Mouse (Mus musculus): ENCODE data around the gene Slc16a11. TPM values are rescaled to one million over a fixed set of nuclear protein-coding genes. Genes with fewer than 3 reads are reported as not detected.

Gene Slc16a11
- polyA plus RNA-seq, 1 experiment from 2014 or later: 0.36 TPM

DNA sequence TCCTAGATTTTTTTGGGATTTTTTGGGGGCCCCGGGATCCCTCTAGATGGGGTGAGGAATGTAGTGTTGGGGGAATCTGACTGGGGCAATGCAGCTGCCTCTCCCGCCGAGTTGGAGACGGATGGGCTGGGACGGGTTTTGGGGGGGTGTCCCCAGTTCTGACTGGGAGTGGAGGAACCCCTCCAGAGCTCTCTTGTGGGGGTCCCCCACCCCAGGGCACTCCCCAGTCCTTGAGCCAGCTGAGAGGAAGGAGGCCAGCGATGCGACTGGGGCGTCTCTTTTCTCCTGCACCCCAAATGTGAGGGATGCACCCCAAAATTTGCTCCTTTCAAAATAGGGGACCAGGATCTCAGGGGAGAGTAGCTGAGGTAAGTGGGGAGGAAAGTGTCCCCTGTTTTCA is 20.5 kb downstream of the Slc16a11 start:
- Histone ChIP-seq H3K36me3 (ENCODE audit: control insufficient read depth, insufficient read depth, low read length) (0 out of 2 replicates have a peak, but pooled peaks cover 2% of the 10 kb centered on the region), H3K9ac (ENCODE audit: low read depth, low read length) (peak overlapping the region; percentile 76), H3K27me3 (ENCODE audit: control insufficient read depth, insufficient read depth, low read length) (peaks cover 25% of the 10 kb centered on the region), H3K4me3 (ENCODE audit: low read depth, low read length) (peak overlapping the region; percentile 49), H3K4me1 (ENCODE audit: control insufficient read depth, insufficient read depth, low read length) (peaks cover 37% of the 10 kb centered on the region), H3K4me2 (peak overlapping the region; percentile 76), H3K27ac (ENCODE audit: low read depth, low read length) (no peak overlapping the region), H3K9me3 (replicated peaks; ENCODE audit: control insufficient read depth, low read length) (no peaks in the 10 kb centered on the region)
- 37% methylated on average over 8 of the region's 8 CpGs for WGBS (ENCODE audit: insufficient replicate concordance)
- ATAC-seq (replicated peaks; ENCODE audit: insufficient number of reproducible peaks, low FRiP score, low TSS enrichment): no peak

DNA sequence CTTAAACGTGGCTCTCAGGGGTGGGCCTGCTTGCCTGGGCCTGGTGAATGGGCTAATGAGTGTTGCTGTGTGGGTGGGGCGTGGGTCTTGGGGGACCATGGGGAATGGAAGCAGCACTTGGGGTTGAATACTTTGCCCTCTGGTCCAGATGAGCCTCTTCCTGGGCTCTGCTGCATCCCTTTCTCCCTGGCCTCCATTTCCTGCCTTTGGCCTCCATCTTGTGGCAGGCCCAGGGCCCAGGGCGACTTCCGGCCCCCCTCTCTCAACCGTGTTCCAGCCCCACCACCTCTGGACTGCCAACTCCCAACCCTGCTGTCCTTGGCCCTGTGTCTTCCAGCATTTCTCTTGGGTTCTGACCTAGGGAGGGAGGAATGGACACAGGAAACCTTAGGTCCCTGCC is 21.5 kb downstream of the Slc16a11 start:
- Histone ChIP-seq H3K9me3 (replicated peaks; ENCODE audit: control insufficient read depth, low read length) (no peaks in the 10 kb centered on the region), H3K4me1 (ENCODE audit: control insufficient read depth, insufficient read depth, low read length) (peaks cover 38% of the 10 kb centered on the region), H3K27me3 (ENCODE audit: control insufficient read depth, insufficient read depth, low read length) (peaks cover 16% of the 10 kb centered on the region), H3K36me3 (ENCODE audit: control insufficient read depth, insufficient read depth, low read length) (0 out of 2 replicates have a peak, but pooled peaks cover 2% of the 10 kb centered on the region), H3K4me2 (no peak overlapping the region), H3K4me3 (ENCODE audit: low read depth, low read length) (no peak overlapping the region), H3K9ac (ENCODE audit: low read depth, low read length) (no peak overlapping the region), H3K27ac (ENCODE audit: low read depth, low read length) (no peak overlapping the region)
- whole genome bisulfite sequencing (ENCODE audit: insufficient replicate concordance): 50% methylated on average over 5 of the region's 5 CpGs
- no peak for ATAC-seq (replicated peaks; ENCODE audit: insufficient number of reproducible peaks, low FRiP score, low TSS enrichment)

GRCm38 (mm10) chr11:70234497-70234896 is 21.9 kb downstream of the Slc16a11 start:
- Histone ChIP-seq H3K9me3 (replicated peaks; ENCODE audit: control insufficient read depth, low read length) (no peaks in the 10 kb centered on the region), H3K4me1 (ENCODE audit: control insufficient read depth, insufficient read depth, low read length) (peaks cover 37% of the 10 kb centered on the region), H3K36me3 (ENCODE audit: control insufficient read depth, insufficient read depth, low read length) (0 out of 2 replicates have a peak, but pooled peaks cover 2% of the 10 kb centered on the region), H3K4me3 (ENCODE audit: low read depth, low read length) (no peak overlapping the region), H3K4me2 (no peak overlapping the region), H3K27ac (ENCODE audit: low read depth, low read length) (no peak overlapping the region), H3K27me3 (ENCODE audit: control insufficient read depth, insufficient read depth, low read length) (peaks cover 11% of the 10 kb centered on the region), H3K9ac (ENCODE audit: low read depth, low read length) (no peak overlapping the region)
- ATAC-seq (replicated peaks; ENCODE audit: insufficient number of reproducible peaks, low FRiP score, low TSS enrichment): no peak
- 84% methylated on average over 8 of the region's 8 CpGs for WGBS (ENCODE audit: insufficient replicate concordance)

DNA sequence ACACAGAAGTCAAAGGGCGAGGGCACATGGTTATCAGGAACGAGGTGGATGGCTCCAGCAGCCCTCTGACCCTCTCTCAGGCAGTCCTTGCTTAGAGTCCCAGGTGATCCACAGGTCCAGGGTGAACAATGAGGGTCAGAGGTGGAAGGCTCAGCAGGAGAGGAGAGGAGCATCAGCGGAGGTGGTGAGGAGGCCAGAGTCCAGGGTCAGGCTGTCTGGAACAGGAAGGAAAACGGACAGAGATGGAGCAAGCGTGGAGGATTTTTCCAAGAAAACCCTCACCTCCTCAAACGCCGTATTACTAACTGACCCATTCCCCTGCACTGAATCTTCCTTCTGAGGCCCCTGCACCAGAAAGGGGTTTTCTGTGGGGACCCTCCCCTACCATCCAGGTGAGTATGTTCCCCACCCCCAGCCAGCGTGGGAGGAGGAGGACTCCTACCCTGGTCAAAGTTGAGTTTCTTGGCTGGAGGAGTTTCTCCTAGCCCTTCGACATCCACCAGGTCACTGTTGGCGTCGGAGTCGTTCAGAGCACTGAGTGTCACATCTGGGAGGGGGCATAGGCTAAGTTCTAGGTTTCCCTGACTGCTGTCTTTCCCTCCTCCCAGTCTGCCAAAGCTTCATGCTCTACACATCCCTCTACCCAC is 22.8 kb downstream of the Slc16a11 start:
- ATAC-seq (replicated peaks; ENCODE audit: insufficient number of reproducible peaks, low FRiP score, low TSS enrichment): no peak
- Histone ChIP-seq H3K9ac (ENCODE audit: low read depth, low read length) (no peak overlapping the region), H3K4me1 (ENCODE audit: control insufficient read depth, insufficient read depth, low read length) (peaks cover 36% of the 10 kb centered on the region), H3K4me2 (no peak overlapping the region), H3K9me3 (replicated peaks; ENCODE audit: control insufficient read depth, low read length) (no peaks in the 10 kb centered on the region), H3K27me3 (ENCODE audit: control insufficient read depth, insufficient read depth, low read length) (peaks cover 2% of the 10 kb centered on the region; the same call in 1 of the 2 replicates), H3K27ac (ENCODE audit: low read depth, low read length) (no peak overlapping the region), H3K36me3 (ENCODE audit: control insufficient read depth, insufficient read depth, low read length) (0 out of 2 replicates have a peak, but pooled peaks cover 2% of the 10 kb centered on the region), H3K4me3 (ENCODE audit: low read depth, low read length) (no peak overlapping the region)
- 95% methylated on average over 12 of the region's 12 CpGs for WGBS (ENCODE audit: insufficient replicate concordance)

GRCm38 (mm10) chr11:70236717-70237116 is 24.2 kb downstream of the Slc16a11 start:
- Histone ChIP-seq H3K27me3 (ENCODE audit: control insufficient read depth, insufficient read depth, low read length) (no peaks in the 10 kb centered on the region), H3K36me3 (ENCODE audit: control insufficient read depth, insufficient read depth, low read length) (0 out of 2 replicates have a peak, but pooled peaks cover 2% of the 10 kb centered on the region), H3K9ac (ENCODE audit: low read depth, low read length) (peak overlapping the region; percentile 93), H3K4me2 (peak overlapping the region; percentile 94), H3K4me1 (ENCODE audit: control insufficient read depth, insufficient read depth, low read length) (peaks cover 34% of the 10 kb centered on the region), H3K27ac (ENCODE audit: low read depth, low read length) (peak overlapping the region; percentile 96), H3K4me3 (ENCODE audit: low read depth, low read length) (peak overlapping the region; percentile 77), H3K9me3 (replicated peaks; ENCODE audit: control insufficient read depth, low read length) (no peaks in the 10 kb centered on the region)
- ATAC-seq (replicated peaks; ENCODE audit: insufficient number of reproducible peaks, low FRiP score, low TSS enrichment): no peak
- WGBS (ENCODE audit: insufficient replicate concordance): 4% methylated on average over 7 of the region's 7 CpGs

GRCm38 (mm10) chr11:70237457-70238167 is 25.1 kb downstream of the Slc16a11 start, which contains the start of gene 0610010K14Rik:
TSS of gene 0610010K14Rik (minus strand) at chr11:70237914.
- no peaks in the 10 kb centered on the region for H3K27me3 ChIP-seq (ENCODE audit: control insufficient read depth, insufficient read depth, low read length)
- peaks cover 33% of the 10 kb centered on the region for H3K4me1 ChIP-seq (ENCODE audit: control insufficient read depth, insufficient read depth, low read length)
- H3K9me3 ChIP-seq (replicated peaks; ENCODE audit: control insufficient read depth, low read length): no peaks in the 10 kb centered on the region
- H3K4me2 ChIP-seq: peak within 1 kb of the TSS; percentile 94
- WGBS (ENCODE audit: insufficient replicate concordance): under 1% methylated on average over 47 of the region's 70 CpGs
- 0 out of 2 replicates have a peak, but pooled peaks cover 2% of the 10 kb centered on the region for H3K36me3 ChIP-seq (ENCODE audit: control insufficient read depth, insufficient read depth, low read length)
- peak within 1 kb of the TSS; percentile 93 for H3K9ac ChIP-seq (ENCODE audit: low read depth, low read length)
- peak; percentile 89 for ATAC-seq (replicated peaks; ENCODE audit: insufficient number of reproducible peaks, low FRiP score, low TSS enrichment)
- peak within 1 kb of the TSS; percentile 77 for H3K4me3 ChIP-seq (ENCODE audit: low read depth, low read length)
- H3K27ac ChIP-seq (ENCODE audit: low read depth, low read length): peak within 1 kb of the TSS; percentile 96

DNA sequence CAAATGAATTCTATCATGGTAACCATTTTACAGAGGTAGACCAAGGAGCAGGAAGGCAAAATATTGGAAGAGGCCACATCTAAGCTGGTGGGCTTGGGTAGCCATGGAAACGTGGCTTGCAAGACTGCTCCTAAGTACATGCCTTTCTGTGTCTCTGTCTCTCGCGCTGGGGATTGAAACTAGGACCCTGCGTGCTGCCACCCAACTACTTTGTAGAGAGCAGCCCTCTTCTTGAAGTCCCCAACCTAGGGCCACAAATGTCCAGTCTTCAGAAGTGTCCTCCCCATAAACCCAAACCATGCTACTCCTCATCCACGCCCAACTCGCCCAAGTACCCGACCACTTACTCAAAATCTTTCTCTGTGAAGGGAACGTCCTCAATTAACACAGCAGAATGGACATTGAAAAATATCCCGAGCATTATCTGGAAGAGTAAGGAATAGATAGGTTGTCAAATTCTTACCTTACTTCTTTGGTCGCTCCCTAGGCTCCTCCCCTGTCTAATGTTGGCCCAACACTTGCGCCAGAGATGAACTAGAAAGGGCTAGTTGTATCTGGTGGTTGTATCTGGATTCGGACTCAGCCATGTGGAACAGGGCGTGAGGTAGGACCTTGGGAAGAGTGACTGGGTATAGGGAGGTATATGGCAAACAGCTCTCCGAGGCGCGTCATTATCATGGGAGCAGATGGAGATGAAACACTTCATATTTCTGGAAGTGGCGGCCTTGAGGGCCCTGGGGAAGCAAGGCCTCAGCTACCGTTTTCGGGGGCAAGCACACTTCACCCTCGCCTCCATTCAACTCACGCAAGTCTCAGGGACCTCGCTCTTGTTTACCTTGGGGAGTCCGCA is 26.3 kb downstream of the Slc16a11 start:
- peak overlapping the region; percentile 96 for H3K27ac ChIP-seq (ENCODE audit: low read depth, low read length)
- H3K4me3 ChIP-seq (ENCODE audit: low read depth, low read length): peak overlapping the region; percentile 77
- no peaks in the 10 kb centered on the region for H3K9me3 ChIP-seq (replicated peaks; ENCODE audit: control insufficient read depth, low read length)
- 11% methylated on average over 23 of the region's 23 CpGs for WGBS (ENCODE audit: insufficient replicate concordance)
- peak overlapping the region; percentile 93 for H3K9ac ChIP-seq (ENCODE audit: low read depth, low read length)
- H3K36me3 ChIP-seq (ENCODE audit: control insufficient read depth, insufficient read depth, low read length): 0 out of 2 replicates have a peak, but pooled peaks cover 2% of the 10 kb centered on the region
- H3K4me2 ChIP-seq: peak overlapping the region; percentile 94
- no peak for ATAC-seq (replicated peaks; ENCODE audit: insufficient number of reproducible peaks, low FRiP score, low TSS enrichment)
- H3K4me1 ChIP-seq (ENCODE audit: control insufficient read depth, insufficient read depth, low read length): peaks cover 27% of the 10 kb centered on the region
- no peaks in the 10 kb centered on the region for H3K27me3 ChIP-seq (ENCODE audit: control insufficient read depth, insufficient read depth, low read length)

All from heart, embryonic 11.5 days (tissue).